Mouse (Mus musculus) c-Kit-negative CD71-positive TER-119-positive erythroid progenitor cells, embryonic 14.5 days (primary cell): Measurements from ENCODE around the gene Chtop.

ENCODE experiments used
- DNase-seq: peaks from one replicate; pipeline ENCODE4 v3.0.0-alpha.2; 2013; ENCODE audit warnings: low read depth, low spot score

The Chtop gene

DNA sequence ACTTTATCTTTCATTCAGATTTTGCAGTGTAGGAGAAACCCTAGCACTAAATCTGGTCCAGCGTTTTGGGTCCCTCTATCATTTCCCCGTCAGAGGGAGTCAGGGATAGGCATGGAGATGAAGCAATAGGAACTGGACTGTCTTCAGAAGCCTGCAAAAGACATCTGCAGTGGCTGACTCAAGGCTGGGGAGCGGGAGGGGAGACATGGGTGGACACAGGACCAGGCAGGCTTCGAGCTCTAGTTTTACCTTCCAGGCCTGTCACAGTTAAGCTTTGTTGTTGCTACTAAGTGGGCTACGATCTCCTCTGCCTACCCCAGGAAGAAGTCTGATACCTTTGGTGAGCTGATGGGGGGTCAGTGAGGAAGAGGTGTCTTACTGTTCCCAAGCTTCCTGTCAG is 3.0 kb upstream of the Chtop start:
- no peak for DNase-seq

DNA sequence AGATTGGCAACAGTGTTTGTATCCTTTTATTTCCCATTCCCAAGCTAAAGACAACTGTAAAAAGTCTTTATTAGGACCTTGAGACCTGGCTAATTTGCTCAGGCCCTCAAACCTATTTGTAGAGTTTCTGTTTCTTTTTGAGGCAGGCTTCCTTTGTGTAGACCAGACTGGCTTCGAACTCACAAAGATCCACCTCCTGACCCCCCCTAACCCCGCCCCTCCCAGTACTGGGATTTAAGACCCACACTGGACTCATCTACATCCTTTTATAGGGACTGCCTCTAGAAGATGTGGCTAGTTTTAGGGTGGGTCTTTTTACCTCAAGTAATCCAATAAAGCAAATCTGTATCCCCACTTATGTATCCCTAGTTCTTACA is 437 bp upstream of the Chtop start:
- no peak for DNase-seq

DNA sequence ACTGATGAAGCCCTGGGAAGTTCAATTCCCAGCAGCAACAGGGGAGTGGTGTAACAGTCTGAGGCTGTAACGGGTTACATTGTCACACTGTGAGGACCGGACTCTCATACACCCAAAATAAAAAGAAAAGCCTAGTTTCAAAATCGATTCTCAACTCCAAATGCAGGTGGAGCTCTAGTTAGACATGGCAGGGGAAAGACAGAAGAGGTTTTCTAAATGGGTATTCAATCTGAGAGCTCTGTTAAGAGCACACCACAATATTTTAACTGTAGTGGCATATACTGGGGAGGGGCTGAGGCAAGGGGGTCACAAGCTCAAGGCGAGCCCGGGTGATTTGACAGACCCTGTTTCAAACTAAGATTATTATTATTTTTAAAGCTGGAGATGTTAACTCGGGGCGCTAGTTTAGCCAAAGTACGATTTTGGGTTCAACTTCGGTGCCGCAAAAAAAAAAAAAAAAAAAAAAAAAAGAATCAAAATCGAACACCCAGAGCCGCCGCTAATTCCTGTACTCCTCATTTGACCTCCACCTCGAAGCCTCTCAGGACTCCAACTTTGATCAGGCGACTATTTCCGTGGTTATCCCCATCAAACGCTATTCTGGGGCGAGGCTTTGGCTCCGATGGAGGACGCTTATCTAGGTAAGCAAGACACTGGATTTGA is 880 bp downstream of the Chtop start:
- no peak for DNase-seq

DNA sequence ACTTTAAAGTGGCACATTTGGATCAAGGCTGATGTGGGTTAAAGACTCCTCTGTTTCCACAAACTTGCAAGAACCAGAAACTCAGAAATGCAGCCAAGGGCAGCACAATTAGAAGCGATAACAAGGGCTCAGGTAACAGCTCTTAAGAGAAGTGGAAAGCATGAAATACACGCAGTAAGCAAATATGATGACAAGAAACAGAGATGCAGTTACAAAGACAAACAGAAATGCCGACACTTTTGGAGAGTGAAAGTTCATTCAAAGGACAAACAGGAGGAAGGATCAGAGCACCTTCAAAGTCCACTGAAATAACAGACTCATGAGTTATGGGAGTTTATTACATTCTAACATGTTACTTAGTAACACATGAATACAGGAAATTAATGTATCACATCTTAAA is 2.9 kb downstream of the Chtop start:
- no peak for DNase-seq

DNA sequence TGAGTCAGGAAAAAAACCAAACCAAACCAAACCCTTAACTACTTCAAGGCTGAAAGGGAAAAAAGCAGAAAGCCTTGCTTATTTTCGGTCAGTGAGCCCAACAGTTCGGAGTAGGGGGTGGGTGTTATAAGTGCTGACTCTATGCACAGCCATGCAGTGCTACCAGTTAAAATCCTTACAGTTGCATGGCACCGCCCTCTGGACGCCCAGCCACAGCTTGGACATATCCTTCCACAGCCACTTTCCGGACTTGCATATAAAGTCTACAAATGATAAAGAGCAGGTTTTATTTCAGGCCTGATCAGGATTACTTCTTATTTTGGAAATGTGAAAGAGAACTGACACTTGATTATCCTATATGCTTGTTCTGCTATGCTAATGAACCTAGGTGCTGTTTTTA is 4.1 kb downstream of the Chtop start:
- DNase-seq: no peak

DNA sequence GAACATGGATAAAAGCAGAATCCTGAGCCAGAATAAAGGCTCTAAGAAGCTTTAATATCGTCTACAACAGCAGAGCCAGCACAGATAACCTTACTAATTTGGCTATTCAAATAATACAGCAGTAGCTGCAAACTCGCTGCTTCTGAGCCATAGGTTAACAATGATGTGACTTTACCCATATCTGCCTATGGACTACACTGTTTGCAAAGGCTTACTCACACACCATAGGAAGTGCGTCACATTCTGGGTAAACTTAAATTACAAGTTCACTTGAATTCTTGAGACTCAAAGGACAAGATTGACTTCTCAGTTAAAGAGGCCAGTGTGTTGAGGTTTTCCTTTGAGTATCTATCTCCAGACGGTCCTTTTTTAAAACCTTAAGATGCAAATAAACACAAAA is 5.9 kb downstream of the Chtop start:
- no peak for DNase-seq

DNA sequence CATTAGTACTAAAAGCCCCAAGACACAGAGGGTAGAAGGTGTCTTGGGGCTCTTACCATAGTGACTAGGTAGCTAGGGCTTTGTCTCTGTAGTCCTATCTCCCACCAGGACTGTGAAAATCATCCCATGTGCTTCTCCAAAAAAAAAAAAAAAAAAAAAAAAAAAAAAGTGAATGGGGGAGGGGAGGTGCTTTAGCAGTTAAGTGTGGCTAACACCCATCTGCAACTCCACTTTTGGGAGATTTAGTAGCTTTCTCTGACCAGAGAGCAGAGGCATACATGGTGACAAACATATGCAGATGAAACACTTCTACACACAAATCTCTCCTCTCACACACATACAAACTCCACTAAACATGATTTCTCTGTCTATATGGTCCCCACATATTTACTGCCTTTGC is 11.7 kb downstream of the Chtop start:
- no peak for DNase-seq

DNA sequence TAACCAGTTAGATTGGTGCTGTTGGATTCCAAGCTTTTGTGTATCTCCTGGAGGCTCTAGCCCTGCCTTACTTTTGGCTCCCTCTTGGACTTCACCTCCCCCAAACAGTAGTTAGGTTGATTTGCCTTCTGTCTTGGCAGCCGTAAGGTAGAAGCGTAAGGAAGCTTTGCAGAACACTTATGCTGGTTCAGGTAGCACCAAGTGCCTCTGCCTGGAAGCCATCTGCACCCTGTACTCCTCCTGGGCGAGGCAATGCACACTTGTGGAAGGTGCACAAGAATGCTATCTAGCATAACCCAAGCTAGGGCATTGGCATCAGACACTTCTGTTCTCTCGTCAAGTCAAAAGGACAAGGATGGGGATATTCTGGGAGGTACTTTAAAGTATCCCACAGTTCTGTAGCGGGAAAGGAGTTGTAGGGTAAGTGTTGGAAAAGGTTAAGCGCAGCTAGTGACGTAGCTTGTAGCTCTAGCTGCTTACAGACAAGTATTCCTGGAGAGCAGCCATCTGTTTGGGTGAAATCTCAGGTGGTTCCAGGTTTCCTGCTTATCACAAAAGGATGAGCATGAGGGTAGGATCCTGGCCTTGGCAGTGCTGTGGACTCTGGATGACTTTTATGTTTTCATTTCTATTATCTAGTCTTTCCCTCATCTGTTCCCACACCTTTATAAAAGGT is 13.3 kb downstream of the Chtop start:
- DNase-seq: no peak

DNA sequence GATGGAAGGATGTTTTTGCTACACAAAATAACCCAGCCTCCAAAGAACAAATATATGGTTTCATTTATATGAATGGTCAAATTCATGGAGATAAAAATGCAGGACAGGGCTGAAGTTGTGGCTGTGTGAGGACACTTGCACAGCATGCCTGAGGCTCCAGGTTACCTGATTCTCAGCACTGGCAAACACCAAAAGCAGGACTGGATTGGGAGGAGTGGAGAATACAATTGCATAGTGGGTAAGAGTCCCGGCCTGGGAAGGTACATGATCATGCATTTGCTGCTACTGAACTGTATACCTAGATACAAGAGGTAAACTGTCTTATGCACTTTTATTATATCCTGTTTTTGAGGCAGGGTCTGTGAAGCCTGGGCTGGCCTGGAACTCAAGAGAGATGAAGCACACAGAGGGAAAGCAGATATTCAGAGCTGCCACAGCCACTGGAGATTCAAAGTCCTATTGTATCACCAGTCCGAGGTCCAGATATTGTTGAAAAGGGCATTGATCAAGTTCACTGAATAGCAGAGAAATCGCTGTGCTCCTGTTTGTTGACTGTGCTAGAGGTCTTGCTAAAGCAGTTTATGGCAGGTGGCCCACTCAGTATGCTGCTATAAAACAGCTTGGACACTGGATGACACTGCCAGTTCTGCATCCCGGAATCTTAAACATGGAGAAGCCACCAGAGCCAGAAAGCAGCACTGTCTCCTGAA is 15.3 kb downstream of the Chtop start:
- no peak for DNase-seq

DNA sequence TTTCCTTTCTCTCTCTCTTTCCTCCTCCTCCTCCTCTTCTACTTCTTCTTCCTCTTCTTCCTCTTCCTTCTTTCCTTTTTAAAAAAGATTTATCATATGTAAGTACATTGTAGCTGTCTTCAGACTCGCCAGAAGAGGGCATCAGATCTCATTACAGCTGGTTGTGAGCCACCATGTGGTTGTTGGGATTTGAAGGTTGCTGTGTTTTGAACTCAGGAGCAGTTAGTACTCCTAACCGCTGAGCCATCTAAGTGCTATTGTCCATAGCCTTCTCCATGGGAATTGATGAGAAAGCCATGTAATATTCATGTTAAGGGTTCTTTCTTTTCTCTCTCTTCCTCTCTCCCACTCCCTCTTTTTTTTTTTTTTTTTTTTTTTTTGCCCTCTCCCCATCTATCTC is 17.9 kb downstream of the Chtop start:
- DNase-seq: no peak

DNA sequence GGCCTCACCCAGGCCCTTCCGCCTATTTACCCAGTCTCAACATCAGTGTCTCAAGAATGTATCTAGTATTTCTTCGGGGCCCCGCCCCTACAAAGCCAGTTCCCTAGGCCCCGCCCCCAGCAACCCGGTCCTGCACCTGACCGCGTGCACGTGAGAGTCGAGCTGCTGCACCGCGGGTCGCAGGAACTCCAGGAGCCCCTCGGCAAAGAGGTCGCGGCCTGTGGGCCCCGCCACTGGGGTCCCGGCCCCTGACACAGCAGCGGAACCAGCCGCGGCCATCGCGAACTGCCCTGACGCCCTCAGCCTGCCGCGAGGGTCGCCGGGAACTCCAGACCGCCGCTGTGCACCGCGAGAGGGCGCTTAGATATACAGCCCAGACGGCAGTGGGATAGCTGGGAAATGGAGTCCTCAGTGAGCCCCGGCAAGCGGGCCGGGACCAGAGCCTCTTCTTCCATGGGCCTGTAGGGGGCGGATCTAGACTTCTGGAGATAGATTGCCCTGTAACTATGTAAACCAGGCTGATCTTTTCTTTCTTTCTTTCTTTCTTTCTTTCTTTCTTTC is 18.5 kb downstream of the Chtop start, which contains the start of gene Snapin:
Snapin (minus strand) TSS at position 338 of the 561 bp plus-strand sequence.
- peak; percentile 89 for DNase-seq

DNA sequence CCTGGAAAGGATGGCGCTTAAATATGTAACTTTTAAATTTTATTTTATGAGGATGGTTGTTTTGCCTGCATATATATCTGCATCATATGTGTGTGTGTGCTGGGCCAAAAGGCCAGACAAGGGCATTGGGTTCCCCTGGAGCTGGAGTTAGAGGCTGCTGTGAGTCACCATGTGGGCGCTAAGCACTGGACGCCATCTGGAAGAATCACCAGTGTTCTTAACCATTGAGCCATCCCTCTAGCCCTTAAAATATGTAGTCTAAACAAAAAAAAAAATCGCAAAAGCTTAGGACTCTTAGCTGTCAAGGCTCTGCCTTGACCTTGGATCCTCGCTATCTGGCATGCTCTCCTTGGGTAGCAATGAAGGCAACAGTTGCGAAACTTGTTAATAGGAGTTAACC is 20.7 kb downstream of the Chtop start:
- no peak for DNase-seq

DNA sequence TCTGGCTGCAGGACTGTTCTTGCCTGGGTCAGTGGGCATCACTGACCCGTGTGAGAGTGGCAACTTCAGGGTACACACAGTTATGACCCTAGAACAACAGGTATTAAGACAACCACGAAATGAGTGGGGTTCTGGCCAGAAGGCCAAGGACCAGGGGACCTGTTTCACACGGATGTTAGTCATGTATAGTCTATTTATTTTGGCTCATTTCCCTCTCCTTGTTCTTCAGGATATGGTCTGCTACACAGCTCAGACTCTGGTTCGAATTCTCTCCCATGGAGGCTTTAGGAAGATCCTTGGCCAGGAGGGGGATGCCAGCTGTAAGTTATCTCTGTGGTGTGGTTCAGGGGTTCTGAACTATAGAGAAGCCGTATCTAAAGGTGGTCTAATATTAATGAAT is 22.3 kb downstream of the Chtop start:
- no peak for DNase-seq

DNA sequence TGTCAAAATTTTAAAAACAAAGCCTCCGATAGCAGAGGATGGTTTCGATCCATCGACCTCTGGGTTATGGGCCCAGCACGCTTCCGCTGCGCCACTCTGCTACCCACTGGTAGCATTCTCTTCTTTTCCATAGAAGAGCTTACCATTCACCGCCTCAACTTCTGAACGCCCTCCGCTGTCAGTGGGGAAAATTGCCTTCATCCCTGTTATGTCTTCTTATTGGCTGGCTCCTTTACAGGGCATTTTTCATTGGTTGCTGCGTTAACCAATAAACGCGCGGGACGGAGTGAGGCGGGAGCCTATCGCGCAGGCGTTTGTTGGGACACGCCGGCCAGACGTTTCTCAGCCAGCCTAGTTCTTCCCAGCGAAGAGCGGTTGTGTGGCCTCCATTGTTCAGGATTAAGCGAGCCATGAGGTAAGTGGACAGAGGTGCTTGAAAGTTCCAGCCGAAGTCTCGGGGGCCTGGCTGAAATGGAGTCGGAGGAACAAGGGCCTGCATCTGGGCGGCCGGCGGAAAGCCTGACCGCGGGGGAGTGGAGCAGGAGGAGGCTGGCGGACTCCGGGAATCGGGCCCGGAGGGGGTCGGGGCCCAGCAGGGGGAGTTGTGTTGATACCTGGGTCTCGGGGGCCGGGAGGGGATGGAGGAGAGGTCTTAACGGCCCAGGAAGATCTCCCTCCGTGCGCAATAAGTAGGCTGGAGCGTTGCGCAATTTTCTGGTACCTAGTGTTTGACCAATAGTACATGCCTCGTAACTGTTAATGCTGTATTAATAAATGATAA is 33.3 kb downstream of the Chtop start, which contains the start of gene Ilf2:
Ilf2 (plus strand) TSS at position 296 of the 781 bp plus-strand sequence.
- peak; percentile 97 for DNase-seq

DNA sequence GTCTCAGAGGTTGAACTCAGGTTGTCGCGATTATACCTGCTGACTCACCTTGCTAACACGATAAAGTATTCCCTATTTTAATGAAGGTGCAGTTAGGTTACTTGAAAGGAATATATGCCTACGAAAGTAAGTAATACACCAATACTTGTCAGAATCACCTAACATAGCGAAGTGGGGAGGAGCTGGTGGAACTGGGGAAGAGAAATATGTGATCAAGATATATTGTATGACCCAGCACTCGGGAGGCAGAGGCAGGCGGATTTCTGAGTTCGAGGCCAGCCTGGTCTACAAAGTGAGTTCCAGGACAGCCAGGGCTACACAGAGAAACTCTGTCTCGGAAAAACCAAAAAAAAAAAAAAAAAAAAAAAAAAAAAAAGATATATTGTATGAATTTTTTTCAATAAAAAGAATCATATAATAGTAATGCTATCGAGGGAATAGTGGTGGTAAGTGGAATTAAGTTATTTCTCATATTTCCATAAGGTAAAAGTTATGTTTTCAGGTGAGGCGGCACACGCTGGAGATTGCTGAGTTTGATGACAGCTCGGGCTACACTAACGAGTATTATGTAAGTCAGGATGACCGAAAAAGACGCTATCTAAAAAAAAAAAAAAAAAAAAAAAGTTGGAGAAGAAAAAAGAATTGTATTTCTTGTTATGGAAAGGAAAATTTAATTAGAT is 34.0 kb downstream of the Chtop start:
- peak; percentile 13 for DNase-seq

DNA sequence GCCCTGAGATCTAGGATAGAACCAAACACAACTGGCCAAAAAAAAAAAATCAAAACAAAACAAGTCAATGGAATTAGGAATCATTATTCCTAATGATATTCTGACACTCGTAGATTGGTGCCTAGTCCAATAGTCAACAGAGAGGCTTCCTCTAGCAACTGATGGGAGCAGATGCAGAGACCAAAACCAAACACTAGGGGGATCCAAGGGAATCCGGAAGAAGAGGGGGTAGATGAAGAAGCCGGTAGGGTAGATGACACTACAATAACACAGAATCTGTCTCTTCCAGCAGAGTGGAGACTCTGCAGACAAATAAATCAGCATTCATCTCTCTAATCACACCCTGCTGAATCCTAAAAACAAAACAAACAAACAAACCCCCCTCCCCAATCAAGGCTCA is 37.1 kb downstream of the Chtop start:
- DNase-seq: peak; percentile 20

DNA sequence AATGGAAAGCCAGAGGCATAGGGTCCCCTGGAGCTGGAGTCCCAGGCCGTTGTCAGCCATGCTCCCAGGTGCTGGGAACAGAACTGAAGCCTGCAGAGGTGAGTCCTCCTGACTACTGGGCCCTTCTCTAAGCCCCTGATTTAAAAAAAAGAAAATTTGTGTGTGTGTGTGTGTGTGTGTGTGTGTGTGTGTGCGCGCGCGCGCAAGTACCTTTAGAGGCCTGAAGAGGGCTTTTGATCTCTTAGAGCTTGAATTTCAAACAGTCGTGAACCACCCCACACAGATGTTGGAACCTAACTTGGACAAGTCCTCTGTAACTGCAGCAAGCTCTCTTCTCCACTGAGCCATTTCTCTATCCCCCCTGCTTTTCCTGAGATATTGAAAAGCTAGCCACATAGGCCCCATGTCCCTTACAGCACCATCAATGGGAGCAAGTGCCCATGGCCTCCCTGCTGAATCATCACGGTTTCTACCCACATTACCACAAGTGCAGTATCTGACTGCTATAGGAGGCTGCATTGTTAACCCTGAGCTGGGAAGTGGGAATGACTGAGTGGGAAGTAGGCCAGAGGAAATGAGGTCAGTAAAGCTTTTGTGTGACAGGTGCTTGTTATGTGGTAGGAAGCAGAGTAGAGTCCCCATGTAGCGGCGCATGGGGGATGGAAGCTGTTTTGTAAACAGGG is 41.5 kb downstream of the Chtop start:
- DNase-seq: no peak

DNA sequence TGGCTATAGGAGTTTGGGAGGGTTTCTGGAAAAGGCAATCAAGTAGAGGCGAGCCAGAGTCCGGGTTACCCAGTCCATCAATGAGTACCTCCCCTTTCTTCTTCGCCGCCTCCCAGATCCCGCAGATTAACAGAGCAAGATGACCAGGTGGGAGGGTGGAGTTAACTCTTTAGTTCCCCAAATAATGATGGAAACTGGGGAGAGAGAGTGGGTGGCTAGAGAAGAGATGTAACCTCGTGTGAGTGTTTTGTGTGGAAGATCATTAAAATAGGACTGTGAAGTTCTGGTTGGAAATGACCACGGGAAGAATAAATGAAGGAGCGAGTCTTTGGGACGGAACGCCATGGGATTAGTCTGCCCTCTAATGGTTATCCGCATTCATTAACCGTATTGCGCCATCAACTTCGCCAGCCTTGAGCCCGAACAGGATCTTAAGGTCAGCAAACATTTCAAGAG is 43.0 kb downstream of the Chtop start:
- DNase-seq: no peak

DNA sequence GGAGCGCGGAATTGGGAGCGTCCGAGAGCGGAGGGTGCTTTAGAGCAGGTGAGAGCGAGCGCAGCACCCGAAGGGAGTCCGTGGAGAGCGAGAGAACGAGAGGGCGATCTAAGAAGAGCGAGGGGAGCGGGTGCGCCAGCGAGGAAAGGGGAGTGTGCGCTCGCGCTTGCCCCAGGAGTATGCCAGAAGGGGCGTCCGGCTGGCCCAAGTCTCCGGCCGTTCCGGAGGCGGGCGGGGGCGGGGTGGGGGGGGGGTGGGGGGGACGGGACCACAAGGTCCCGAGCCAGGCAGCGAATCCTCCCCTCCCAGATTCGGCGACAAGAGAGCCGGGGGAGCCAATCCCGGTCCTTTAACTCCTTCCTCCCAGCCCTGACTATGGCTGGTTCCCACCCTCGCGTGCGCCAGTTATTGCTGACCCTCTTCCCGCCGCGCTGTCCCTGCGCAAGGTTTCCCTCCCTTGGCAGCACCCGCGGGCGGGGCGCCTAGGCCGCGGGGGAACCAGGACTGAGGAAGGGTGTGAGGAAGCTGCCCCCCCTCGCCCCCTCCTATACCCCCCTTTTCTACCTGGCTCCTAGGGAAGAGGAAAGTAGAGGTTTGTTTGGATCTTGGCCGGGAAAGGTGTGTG is 43.5 kb downstream of the Chtop start, which contains the start of gene Npr1:
Npr1 (minus strand) TSS at position 181 of the 625 bp plus-strand sequence.
- DNase-seq: no peak
